Mouse (Mus musculus): ENCODE data around the gene Mob2.

GRCm38 (mm10) chr7:142060931-142061565 lies at the start of gene Mob2:
- no peak for TF ChIP-seq CTCF (conservative IDR thresholded peaks at IDR 0.05; ENCODE audit: low read length)
- no peak for TF ChIP-seq NANOG (IDR thresholded peaks at IDR 0.05; ENCODE audit: borderline replicate concordance, low read length)

Measured in E14TG2a.4 (cell line).